Mouse (Mus musculus) cerebellum, adult 11 months (tissue): Measurements from ENCODE around the gene 4930432M17Rik.

Experiments used
- DNase-seq: peaks from one replicate; pipeline ENCODE4 v3.0.0; 2022

Gene 4930432M17Rik

DNA sequence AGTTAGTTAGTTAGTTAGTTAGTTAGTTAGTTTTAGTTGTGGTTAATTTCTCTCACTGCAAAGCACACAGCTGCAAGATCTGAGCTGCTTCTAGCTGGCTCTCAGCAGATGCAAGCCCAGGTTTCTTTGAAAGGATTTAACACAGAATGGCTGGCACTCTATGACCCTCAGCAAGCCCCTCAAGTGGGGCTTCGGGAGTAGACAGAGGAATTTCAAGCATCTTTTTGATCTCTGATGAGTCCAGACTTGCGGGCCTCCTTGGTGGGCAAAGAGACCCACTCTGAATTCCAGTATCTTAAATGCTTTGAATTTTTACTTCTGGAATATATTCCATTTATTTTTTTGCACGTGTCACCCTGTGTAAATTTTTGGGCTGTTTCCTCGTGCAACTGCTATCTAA, 8.4 kb downstream of the 4930432M17Rik start:
- no peak for DNase-seq

DNA sequence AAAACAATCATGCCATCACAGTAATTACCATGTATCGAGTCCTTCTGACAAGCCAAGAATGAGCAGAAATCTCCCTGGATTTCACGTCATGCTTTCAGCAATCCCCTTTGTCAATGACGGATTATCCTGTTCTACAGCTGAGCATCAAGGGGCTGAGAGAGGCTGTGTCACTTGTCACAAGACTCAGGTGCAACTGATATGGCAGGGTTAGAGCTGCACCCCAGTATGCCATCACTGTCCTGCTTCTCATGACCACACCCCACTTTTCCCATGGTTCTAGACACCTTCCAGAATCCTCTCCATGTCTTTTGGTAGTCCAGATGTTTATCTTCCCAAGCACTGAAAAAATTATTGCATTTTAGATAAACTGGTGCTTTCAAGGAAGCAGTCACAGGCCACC, 8.9 kb downstream of the 4930432M17Rik start:
- no peak for DNase-seq

- DNase-seq, result no peak
These were observed 9.6 kb downstream of the 4930432M17Rik start for GRCm38 (mm10) chr3:121680187-121680586.

- no peak for DNase-seq
These were observed 12.2 kb downstream of the 4930432M17Rik start for GRCm38 (mm10) chr3:121682439-121683411.

GRCm38 (mm10) chr3:121684552-121684951, 14.0 kb downstream of the 4930432M17Rik start:
- no peak for DNase-seq

DNA sequence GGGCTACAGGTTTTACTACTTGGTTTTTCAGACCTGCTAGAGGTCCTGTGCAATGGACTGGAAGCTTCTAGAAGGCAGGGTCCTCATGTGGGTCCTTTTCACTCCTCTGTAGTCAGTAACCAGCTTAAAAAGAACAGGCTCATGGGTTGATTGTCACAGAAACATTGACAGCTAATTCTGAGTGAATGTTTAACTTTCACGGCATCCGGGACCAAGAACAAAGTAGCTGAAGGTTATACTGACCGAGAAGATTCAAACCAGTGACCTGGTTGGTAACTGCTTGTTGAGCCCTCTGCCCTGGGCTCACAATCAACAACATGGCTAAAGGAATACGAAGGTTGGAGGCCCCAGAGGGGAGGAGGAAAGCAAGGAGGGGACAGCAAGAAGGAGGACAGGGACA, 14.4 kb downstream of the 4930432M17Rik start:
- DNase-seq, result no peak

DNA sequence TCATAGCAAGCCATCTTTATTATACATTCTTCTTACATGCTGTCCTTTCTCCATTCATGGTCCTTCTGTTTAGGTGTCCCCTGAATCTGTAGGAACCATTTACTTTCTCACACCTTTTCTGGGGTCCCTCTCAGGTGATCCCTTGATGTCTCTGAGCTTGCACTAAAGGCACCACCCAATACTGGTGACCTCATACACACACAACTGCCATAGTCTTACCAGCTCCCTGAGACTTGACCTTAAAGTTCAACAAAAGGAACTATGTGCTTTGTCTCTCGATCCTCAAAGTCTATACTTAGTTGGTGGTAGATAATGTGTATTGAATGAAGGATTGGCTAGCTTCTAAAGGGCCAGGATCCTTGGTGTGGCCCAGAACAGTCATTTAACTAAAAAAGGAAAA, 15.4 kb downstream of the 4930432M17Rik start:
- no peak for DNase-seq

DNA sequence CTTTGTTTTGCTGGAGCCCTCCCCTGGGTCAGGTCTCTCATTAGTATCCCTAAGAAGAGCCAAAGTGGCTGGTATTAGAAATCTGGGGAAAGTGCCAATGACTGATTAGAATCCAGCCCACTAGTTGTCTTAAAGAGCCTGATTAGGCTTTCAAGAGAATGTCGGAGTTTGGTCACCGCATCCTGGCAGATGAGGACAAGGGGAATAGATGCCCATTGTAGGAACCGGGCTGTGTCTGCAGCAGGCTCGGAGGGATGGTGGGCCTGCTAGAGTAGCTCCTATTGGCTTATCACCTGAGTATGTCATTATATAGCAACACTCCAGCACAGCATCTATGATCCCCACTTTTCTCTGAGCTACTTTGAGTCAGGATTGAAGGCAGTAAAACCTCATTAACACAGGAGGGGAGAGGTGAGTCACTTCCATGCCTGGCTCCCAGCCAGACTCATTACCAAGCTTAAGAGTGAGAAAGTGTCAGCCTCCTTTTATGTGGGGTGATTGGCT, 15.9 kb downstream of the 4930432M17Rik start:
- no peak for DNase-seq

- no peak for DNase-seq
These were observed 17.2 kb downstream of the 4930432M17Rik start for GRCm38 (mm10) chr3:121687741-121688140.

- no peak for DNase-seq
These were observed 18.5 kb downstream of the 4930432M17Rik start for GRCm38 (mm10) chr3:121689029-121689428.

DNA sequence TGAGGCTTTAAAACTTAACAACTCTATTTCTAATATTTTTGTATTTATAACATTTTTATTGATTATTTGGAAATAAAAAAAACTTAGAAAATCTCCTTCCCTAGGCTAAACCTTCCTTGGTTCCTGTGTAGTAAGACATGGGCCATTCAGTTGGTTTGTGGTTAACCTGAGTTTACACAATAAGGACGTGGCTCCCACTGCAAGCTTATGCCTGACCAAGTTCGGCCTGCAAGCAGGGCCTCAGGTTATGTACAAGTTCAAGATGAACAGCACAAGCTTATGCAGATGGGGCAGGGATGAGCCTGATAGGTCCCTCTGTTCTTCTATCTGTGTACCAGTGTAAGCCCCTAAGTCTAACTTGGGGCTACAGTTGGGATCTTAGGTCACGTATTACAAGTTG, 19.1 kb downstream of the 4930432M17Rik start:
- DNase-seq, result no peak

DNA sequence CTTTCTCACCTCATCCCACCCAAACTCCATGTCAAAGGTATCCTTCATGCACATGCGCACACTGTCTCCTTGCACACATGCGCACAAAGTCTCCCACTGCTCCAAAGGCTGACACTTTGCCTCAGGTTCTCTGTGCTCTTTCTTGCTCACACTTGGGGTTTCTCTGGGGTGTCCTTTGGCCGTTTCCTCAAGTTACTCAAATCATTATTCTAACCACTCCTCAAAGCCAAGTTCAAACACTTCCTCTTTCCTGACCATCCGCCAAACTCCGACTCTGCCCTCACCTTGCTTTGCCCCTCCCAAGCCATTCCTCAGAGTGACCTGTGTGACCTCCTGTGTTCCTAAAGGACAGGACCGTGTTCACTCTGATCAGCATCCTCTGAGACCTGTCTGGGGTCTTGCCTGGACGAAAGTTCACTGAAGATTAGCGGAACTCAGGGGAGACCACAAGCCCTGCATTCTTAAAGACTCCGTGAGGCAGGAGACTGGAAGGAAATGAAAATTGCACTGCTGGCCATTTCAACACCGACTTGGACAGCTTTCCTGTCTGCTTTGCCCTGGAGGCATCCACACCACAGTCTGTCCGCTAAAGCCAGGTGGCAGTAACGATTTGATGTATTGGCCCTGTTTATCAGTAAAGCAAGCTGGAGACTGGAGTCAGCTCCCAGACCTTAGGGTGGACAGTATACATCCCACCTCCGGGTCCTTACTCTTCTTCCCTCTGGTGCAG, 22.6 kb downstream of the 4930432M17Rik start:
- DNase-seq, result no peak

DNA sequence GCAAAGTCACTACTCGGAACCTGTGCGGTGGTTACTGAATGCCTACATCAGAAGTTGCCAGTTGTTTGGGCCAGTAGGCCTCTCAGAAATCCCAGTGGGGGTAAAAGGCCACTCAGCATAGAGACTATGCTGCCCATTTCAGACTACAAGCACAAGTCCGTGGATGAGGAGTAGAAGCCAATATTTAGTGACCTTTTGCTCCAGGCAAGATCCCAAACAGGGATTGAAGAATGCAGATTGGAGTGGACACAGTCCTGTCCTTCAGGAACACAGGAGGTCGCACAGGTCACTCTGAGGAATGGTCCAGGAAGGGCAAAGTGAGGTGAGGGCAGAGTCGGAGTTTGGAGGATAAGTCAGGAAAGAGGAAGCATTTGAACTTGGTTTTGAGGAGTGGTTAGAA, 23.2 kb downstream of the 4930432M17Rik start:
- DNase-seq, result no peak

GRCm38 (mm10) chr3:121697169-121697568, 26.6 kb downstream of the 4930432M17Rik start:
- no peak for DNase-seq

DNA sequence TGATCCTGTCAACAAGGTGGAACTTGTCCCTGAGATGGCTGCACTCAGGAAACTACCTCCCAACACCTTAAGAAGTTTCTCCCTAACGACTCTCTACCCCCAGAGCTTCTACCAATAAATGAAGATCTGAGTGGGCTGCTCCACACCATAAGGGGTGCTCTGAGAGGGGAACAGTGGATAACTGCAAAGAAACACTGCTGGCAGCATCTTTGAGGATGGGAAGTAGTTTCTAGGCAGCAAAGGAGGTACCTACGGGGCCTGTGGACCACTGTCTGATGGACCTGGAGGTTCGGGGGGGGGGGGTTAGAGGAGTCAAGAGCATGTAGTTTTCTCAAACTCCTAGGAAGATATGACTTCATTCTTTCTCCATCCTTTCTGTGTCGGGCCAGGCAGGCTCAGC, 28.8 kb downstream of the 4930432M17Rik start:
- DNase-seq, result no peak

GRCm38 (mm10) chr3:121699849-121700248, 29.3 kb downstream of the 4930432M17Rik start:
- no peak for DNase-seq

GRCm38 (mm10) chr3:121700364-121700952, 29.9 kb downstream of the 4930432M17Rik start:
- DNase-seq, result no peak

GRCm38 (mm10) chr3:121703155-121703879, 32.8 kb downstream of the 4930432M17Rik start:
- DNase-seq, result no peak

DNA sequence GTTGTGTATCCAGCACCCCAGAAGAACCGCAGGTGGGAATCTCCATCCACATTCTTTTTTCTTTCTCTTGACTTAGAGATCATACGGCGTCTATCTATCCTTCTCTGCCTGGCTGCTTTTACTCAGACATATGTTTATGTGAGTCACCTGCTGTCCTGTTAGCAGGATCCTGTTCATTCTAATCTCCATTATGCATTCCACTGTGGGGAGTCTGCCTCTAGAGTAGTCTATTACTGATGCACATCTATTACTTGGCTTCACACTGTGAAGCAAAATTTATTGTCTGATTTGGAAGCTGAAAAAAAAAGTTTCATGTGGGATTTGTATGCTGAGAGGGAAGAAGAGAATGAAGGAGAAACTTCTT, 33.3 kb downstream of the 4930432M17Rik start:
- DNase-seq, result no peak

- DNase-seq, result no peak
These were observed 35.5 kb downstream of the 4930432M17Rik start for GRCm38 (mm10) chr3:121706087-121706486.

- no peak for DNase-seq
These were observed 36.5 kb downstream of the 4930432M17Rik start for GRCm38 (mm10) chr3:121707106-121707505.

DNA sequence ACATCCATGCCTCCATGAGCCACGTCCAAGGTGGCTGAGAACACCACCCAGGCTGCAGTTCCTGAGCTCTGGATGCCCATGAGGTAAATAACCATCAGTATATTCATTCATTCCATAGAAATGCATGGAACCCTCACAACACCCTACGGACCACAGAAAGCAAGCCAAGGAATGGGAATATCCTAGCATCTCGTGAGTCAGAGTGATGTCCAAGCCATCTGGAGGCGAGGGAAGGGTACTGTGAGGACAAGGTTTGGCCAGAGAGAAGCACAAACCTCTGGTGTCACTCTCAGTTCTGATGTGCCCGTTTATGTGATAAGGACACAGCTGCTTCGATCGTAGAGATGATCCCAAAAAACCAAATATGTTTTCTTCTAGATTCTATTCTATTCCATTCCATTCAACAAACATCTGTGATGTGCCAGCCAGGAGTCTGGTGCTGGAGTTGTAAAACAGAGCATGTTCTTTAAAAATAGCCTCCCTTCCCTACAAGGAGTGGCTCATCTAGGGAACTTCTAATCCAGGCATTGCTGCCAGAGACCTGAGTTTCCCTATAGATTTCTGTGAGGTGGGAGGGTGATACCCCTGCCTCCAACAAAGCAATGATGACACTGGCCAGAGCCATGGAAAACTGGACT, 40.5 kb downstream of the 4930432M17Rik start:
- DNase-seq, result no peak
